Mouse (Mus musculus) activated CD4-positive, CD25-positive, alpha-beta regulatory T cell, adult 9 weeks (primary cell): ENCODE results near the gene Lrp5. TPM values are rescaled to one million over a fixed set of nuclear protein-coding genes. Genes with fewer than 3 reads are reported as not detected.

Experiments
- polyA plus RNA-seq: library from polyadenylated mRNA; unstranded; fragments of 100-300 nt; shearing (Covaris generic); gene quantifications from one replicate; pipeline ENCODE4 v1.2.1, GENCODE M21; 2017

The Lrp5 gene
- 0.09 TPM for polyA plus RNA-seq

GRCm38 (mm10) chr19:3686215-3686894 lies at the start of gene Lrp5:
Gene Lrp5 (minus strand): TSS chr19:3686564.

GRCm38 (mm10) chr19:3708078-3709012 lies 22.0 kb upstream of the Lrp5 start, which contains the start of gene 1810055G02Rik:
Gene 1810055G02Rik (plus strand): TSS chr19:3708293.

GRCm38 (mm10) chr19:3575632-3576384 lies 110.6 kb downstream of the Lrp5 start, which contains the start of gene Ppp6r3:
Gene Ppp6r3 (minus strand): TSS chr19:3575749.

Other genes with a start within 250 kb of the Lrp5 start
- gene Ppp6r3, start 110.8 kb downstream of the Lrp5 start, polyA plus RNA-seq: 104 TPM
- 5.6 TPM for gene 1810055G02Rik, start 21.7 kb upstream of the Lrp5 start, polyA plus RNA-seq
- gene Kmt5b, start 80.9 kb upstream of the Lrp5 start, polyA plus RNA-seq: 43.1 TPM
- gene Chka, start 165.2 kb upstream of the Lrp5 start, polyA plus RNA-seq: 2.2 TPM
- gene Tcirg1, start 220.6 kb upstream of the Lrp5 start, polyA plus RNA-seq: 71.7 TPM
- gene Ndufs8, start 226.2 kb upstream of the Lrp5 start, polyA plus RNA-seq: 230 TPM
- 0.75 TPM for gene Aldh3b1, start 243.2 kb upstream of the Lrp5 start, polyA plus RNA-seq
- 58.1 TPM for gene Unc93b1, start 248.6 kb upstream of the Lrp5 start, polyA plus RNA-seq